Mouse (Mus musculus) CD4-positive naive resting alpha-beta T cell, adult 57 days (primary cell): ENCODE data around the gene Tstd1. TPM values are rescaled to one million over a fixed set of nuclear protein-coding genes. Genes with fewer than 3 reads are reported as not detected.

ENCODE experiments used
- total RNA-seq: library from RNA; stranded (reverse); gene quantifications from one replicate; pipeline ENCODE4 v1.2.4, GENCODE M21; 2023

Tstd1 gene
- total RNA-seq = 4.4 TPM

DNA sequence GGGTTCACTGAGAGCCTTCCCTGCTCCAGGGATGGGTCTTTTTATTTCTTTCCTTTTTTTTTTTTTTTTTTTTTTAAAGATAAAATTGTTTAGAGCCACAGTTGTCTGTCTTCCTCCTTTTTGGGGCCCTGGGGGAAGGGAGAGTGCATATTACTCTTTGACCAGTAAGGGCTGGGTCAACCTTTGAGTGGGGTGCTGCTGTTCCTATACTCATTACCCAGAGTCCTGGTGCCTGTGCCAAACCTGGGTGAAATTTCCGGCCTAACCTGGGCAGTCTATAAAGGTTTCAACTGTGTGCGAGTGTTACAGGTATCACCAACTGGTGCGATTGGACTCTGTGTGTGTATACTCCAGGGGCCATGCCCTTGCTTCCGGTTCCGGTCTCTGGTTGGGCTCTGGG, at the start of gene Tstd1:
TSS of gene Tstd1 (plus strand) at position 213 of the 400 bp plus-strand sequence.

DNA sequence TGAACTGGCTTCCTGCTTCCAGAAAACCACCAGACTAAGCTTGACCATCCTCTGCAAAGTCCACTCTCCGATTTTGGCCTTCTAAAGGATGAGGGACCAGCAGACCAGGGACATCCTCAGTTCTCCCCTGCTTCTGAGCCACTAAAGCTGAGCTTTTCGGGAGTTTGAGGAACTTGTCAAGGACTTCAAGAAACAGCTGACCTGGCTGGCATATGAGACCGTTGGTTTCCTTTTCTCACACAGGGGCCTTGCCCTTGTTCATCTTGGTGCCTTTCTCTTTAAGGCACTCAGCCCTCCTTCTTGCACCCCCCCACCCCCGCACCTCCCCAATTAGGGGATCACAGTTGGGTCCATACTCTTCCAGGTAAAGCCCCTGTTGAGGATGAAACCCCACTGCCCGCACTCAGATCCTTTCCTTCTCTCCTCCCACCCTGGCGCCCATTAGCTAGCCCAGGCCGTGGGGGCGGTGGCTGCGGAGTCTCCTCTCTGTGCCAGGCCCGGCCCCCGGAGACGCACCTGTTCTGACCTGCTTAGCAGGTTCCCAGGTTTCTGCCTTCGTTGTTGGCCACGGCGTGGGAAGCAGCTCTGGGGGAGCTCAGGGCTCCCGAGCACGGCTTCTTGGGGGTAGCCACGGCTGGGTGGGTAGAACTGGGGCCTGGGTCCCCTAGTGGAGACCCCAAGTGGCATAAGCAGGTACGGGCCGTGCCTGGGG, 48.7 kb upstream of the Tstd1 start, which contains the start of gene Nectin4:
TSS of gene Nectin4 (plus strand) at position 255 of the 712 bp plus-strand sequence.

DNA sequence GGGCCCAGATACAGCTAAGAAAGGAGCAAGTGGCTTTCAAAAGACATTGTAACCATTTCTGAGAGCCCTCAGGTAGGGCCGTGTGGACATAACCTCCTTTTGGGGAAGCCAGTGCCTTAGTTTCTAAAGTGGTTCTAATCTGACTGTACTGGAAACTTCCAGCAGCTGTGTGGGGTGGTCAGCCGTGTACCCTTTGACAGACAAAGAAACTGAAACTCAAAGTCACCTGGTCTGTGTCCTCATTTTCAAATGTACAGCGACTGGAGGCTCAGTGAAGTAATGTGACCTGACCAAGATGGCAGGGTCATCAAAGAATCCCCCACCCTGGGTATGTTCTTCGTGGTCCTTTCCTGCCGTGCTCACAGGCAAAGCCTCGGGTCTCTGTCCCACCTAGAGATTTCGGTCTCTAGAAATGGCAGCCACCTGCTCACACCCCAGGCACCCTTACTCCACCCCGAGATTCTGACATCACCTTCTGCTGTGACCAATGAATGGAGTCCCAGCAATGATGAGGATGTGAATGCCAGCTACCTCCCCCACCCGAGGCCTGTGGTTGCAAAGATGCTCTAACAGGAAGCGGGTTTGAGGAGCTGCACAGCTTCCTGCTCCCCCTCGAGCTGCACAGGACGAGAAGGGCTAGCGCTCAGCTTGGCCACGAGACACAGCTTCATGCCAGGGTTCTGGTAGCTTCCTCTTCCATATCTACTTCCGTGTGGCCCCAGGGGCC, 30.1 kb upstream of the Tstd1 start, which contains the start of gene Arhgap30:
TSS of gene Arhgap30 (plus strand) at position 579 of the 727 bp plus-strand sequence.

DNA sequence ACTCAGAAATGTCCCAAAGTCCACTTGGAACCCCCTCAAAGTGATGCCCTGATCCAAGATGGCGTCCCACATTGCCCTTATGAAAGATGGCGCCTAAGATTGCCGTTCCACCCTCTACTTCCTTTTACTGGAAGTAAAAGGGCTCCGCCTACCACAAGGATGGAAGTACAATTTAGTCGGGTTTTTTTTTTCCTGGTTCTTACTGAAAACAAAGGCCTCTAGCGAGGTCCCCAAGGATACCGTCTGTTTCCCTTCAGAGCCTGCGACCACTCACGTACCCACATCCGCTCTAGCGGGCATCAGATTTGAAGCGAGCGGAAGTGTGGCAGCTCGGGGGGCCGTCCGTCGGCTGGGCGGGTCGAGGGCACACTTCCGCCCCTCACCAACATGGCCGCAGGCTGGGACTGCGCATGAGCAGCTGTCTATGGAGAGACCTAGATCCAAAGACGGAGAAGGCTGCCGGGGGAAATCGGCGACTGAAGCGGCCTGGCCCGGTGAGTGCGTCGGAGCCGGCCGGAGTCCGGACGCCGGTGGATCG, 7.7 kb upstream of the Tstd1 start, which contains the start of gene Usf1:
TSS of gene Usf1 (plus strand) at position 367 of the 538 bp plus-strand sequence.

DNA sequence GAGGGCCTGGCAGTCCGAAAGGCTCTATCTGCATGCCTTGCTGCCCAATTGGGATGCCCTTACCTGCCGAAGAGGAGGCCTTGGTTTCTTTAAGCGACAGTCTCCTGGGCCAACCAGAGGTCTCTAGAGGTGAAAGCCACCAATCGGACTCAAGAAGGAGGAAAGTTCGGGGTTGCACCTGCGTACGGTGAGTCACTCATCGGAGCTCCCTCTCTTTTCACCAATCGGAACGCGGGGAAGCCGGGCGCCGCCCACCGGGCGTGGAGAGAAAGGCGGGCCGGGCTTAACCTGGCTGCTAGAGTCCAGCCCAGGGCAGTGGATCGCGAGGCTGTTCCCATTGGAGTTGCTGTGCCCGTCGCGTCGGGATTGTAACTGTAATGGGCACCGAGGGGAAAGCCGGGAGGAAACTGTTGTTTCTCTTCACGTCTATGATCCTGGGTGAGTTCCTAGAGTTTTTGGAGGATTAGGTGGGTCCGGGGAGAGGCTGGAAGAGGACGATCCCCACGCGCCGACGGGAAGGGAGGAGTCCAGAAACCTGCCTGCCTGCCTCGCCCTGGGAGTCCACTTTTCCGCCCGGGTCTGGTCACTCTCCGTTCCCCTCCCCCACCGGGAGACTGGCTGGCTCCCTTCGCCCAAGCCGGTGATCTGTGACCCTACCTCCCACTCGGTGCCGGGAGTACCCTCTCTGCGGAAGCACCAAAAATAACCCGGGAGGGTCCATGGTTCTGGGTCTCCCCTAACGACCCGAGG, 18.8 kb downstream of the Tstd1 start, which contains the start of gene F11r:
TSS of gene F11r (plus strand) at position 272 of the 750 bp plus-strand sequence.

Other genes with a start within 250 kb of the Tstd1 start
- gene Pcp4l1, start 222.6 kb upstream of the Tstd1 start, total RNA-seq = not detected
- not detected for gene Nr1i3, start 204.9 kb upstream of the Tstd1 start, total RNA-seq
- 21.0 TPM for gene Tomm40l, start 196.4 kb upstream of the Tstd1 start, total RNA-seq
- not detected for gene Apoa2, start 193.8 kb upstream of the Tstd1 start, total RNA-seq
- gene Fcer1g, start 184.5 kb upstream of the Tstd1 start, total RNA-seq = 15.1 TPM
- not detected for gene Adamts4, start 168.5 kb upstream of the Tstd1 start, total RNA-seq
- gene Ndufs2, start 167.5 kb upstream of the Tstd1 start, total RNA-seq = 115 TPM
- gene B4galt3, start 148.5 kb upstream of the Tstd1 start, total RNA-seq = 70.7 TPM
- gene Ppox, start 137.7 kb upstream of the Tstd1 start, total RNA-seq = 52.3 TPM
- 51.6 TPM for gene Usp21, start 130.9 kb upstream of the Tstd1 start, total RNA-seq
- 46.1 TPM for gene Ufc1, start 123.8 kb upstream of the Tstd1 start, total RNA-seq
- 28.3 TPM for gene Dedd, start 89.7 kb upstream of the Tstd1 start, total RNA-seq
- gene Nit1, start 73.2 kb upstream of the Tstd1 start, total RNA-seq = 28.5 TPM
- 69.8 TPM for gene Pfdn2, start 73.2 kb upstream of the Tstd1 start, total RNA-seq
- 0.98 TPM for gene Klhdc9, start 58.1 kb upstream of the Tstd1 start, total RNA-seq
- gene Nectin4, start 48.8 kb upstream of the Tstd1 start, total RNA-seq = 0.15 TPM
- 202 TPM for gene Arhgap30, start 29.9 kb upstream of the Tstd1 start, total RNA-seq
- 92.7 TPM for gene Usf1, start 7.6 kb upstream of the Tstd1 start, total RNA-seq
- 1.1 TPM for gene F11r, start 18.7 kb downstream of the Tstd1 start, total RNA-seq
- gene Alyref2, start 84.6 kb downstream of the Tstd1 start, total RNA-seq = 4.9 TPM
- not detected for gene Itln1, start 116.4 kb downstream of the Tstd1 start, total RNA-seq
- 4.6 TPM for gene Cd244a, start 140.3 kb downstream of the Tstd1 start, total RNA-seq
- gene Ly9, start 188.5 kb downstream of the Tstd1 start, total RNA-seq = 109 TPM
- gene Slamf7, start 234.2 kb downstream of the Tstd1 start, total RNA-seq = 5.5 TPM